Mouse (Mus musculus): ENCODE data around the gene Syt7. TPM values are rescaled to one million over a fixed set of nuclear protein-coding genes. Genes with fewer than 3 reads are reported as not detected.

Syt7 gene
- polyA plus RNA-seq, 2 experiments: 2.0 to 5.0 TPM

DNA sequence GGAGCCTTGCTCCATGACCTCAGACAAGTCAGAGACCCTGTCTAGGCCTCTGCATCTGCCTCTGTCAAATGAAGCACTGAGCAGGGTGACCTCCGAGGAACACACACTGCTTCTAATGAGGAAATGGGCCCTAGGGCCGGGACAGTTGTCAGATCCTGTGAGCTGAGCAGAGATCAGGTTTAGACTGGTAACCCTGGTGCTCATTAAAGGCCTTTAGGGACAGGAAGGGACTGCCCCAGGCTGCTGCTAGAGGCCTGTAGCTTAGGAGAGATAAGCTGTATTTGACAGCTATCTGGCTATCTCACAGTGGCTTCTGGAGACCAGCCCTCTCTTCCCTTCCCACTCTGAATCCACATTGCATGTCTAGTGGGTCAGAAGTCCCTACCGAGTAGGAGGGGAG, 42.5 kb downstream of the Syt7 start:
- no peak overlapping the region for H3K4me3 ChIP-seq (replicated peaks; ENCODE audit: low read length)
- WGBS: 23% methylated on average over 3 of the region's 3 CpGs
- H3K27me3 ChIP-seq (ENCODE audit: control insufficient read depth, insufficient read depth, low read length): no peaks in the 10 kb centered on the region
- no peak for DNase-seq (ENCODE audit: low spot score)
- H3K9me3 ChIP-seq (ENCODE audit: control insufficient read depth, low read length): no peaks in the 10 kb centered on the region
- TF ChIP-seq POLR2A (IDR thresholded peaks at IDR 0.05; ENCODE audit: borderline replicate concordance, extremely low read depth, insufficient read depth, insufficient read length): no peak
- no peak overlapping the region for H3K27ac ChIP-seq (replicated peaks; ENCODE audit: low read depth, low read length)
- no peak for ATAC-seq (ENCODE audit: low FRiP score, low read depth)
- H3K36me3 ChIP-seq (ENCODE audit: control insufficient read depth, insufficient read depth, low read length): no peaks in the 10 kb centered on the region
- no peak overlapping the region for H3K4me2 ChIP-seq (replicated peaks; ENCODE audit: low read depth, low read length, severe bottlenecking)
- no peak overlapping the region for H3K9ac ChIP-seq (ENCODE audit: low read depth, low read length, severe bottlenecking)
- H3K4me1 ChIP-seq (ENCODE audit: control insufficient read depth, insufficient read depth, low read length): peaks cover 20% of the 10 kb centered on the region

DNA sequence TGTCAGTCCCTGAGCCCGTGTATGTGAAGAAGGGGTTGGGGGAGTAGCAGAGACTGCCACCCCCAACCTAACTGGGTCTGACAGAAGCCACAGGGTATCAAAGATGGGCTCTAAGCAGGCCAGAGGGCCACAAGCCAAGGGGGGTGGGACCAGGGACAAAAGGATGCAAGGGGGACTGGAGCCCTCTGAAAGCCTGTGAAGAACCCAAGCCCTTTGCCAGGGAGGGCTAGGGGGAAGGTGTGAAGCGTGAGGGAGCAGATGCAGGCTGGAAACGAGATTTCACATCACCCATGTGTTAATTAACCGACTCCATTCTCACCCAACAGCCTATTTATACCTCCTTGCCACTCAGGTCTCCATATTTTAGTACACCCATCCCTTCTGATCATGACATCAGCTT, 43.0 kb downstream of the Syt7 start:
- no peak for ATAC-seq (ENCODE audit: low FRiP score, low read depth)
- no peak for DNase-seq (ENCODE audit: low spot score)
- Histone ChIP-seq H3K9ac (ENCODE audit: low read depth, low read length, severe bottlenecking) (no peak overlapping the region), H3K4me1 (ENCODE audit: control insufficient read depth, insufficient read depth, low read length) (peaks cover 15% of the 10 kb centered on the region), H3K36me3 (ENCODE audit: control insufficient read depth, insufficient read depth, low read length) (no peaks in the 10 kb centered on the region), H3K4me2 (replicated peaks; ENCODE audit: low read depth, low read length, severe bottlenecking) (no peak overlapping the region), H3K4me3 (replicated peaks; ENCODE audit: low read length) (no peak overlapping the region), H3K27ac (replicated peaks; ENCODE audit: low read depth, low read length) (no peak overlapping the region), H3K27me3 (ENCODE audit: control insufficient read depth, insufficient read depth, low read length) (no peaks in the 10 kb centered on the region), H3K9me3 (ENCODE audit: control insufficient read depth, low read length) (no peaks in the 10 kb centered on the region)
- TF ChIP-seq POLR2A (IDR thresholded peaks at IDR 0.05; ENCODE audit: borderline replicate concordance, extremely low read depth, insufficient read depth, insufficient read length): no peak
- 41% methylated on average over 4 of the region's 4 CpGs for WGBS

DNA sequence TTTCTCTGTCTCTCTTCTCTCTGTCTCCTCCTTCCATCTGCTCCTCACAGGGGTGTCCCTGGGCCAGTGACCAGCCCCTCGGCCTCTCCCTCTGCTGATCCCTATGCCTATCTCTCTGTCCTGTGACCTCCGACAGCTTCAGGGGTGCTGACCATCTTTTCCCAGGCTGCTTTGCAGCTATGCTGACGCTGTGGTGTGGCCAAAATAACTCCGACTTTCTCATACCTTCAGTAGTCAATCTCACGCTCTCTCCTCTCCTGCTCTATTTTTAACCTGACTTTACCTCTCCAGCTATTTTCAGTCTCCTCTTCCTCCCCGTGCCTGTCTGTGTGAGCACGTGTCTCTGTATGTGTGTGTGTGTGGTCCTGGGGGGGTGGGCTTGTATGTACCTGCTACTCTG, 44.3 kb downstream of the Syt7 start:
- no peaks in the 10 kb centered on the region for H3K9me3 ChIP-seq (ENCODE audit: control insufficient read depth, low read length)
- WGBS: 74% methylated on average over 7 of the region's 7 CpGs
- TF ChIP-seq POLR2A (IDR thresholded peaks at IDR 0.05; ENCODE audit: borderline replicate concordance, extremely low read depth, insufficient read depth, insufficient read length): no peak
- H3K27me3 ChIP-seq (ENCODE audit: control insufficient read depth, insufficient read depth, low read length): no peaks in the 10 kb centered on the region
- DNase-seq (ENCODE audit: low spot score): no peak
- H3K4me1 ChIP-seq (ENCODE audit: control insufficient read depth, insufficient read depth, low read length): peaks cover 10% of the 10 kb centered on the region
- H3K4me3 ChIP-seq (replicated peaks; ENCODE audit: low read length): no peak overlapping the region
- ATAC-seq (ENCODE audit: low FRiP score, low read depth): no peak
- H3K36me3 ChIP-seq (ENCODE audit: control insufficient read depth, insufficient read depth, low read length): no peaks in the 10 kb centered on the region
- H3K9ac ChIP-seq (ENCODE audit: low read depth, low read length, severe bottlenecking): no peak overlapping the region
- no peak overlapping the region for H3K4me2 ChIP-seq (replicated peaks; ENCODE audit: low read depth, low read length, severe bottlenecking)
- no peak overlapping the region for H3K27ac ChIP-seq (replicated peaks; ENCODE audit: low read depth, low read length)

DNA sequence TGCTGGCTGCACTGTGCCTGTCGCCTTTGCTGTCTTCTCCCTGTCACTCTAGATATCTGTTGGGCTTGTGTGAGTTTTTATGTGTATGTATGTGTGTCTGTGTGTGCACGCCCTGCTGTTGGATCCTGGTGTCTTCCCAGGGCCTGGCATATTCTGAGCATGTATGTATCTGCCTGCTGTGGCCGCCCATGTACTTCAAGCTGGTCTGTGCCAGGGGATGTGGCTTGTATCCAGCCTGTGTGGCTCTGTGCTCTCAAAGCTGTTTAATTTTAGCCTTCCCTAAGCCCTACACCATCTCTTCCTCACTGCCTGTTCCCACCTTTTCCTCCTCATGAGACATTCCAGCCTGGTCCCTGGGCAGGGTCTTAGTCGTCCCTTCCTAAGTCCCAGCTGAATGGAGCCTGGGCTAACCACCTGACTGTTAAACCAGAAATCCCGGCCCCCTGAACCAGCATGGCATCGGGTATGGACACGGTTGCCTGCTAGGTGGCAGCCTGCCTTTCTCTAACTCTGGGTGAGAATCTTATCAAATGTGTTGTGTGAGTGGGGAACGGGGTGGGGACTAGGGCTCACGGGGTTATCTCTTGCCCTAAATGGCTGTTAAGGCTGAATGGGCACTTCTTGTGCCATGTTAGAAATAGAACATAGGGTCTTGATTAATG, 45.1 kb downstream of the Syt7 start:
- Histone ChIP-seq H3K9ac (ENCODE audit: low read depth, low read length, severe bottlenecking) (no peak overlapping the region), H3K4me3 (replicated peaks; ENCODE audit: low read length) (no peak overlapping the region), H3K9me3 (ENCODE audit: control insufficient read depth, low read length) (no peaks in the 10 kb centered on the region), H3K27me3 (ENCODE audit: control insufficient read depth, insufficient read depth, low read length) (no peaks in the 10 kb centered on the region), H3K4me2 (replicated peaks; ENCODE audit: low read depth, low read length, severe bottlenecking) (no peak overlapping the region), H3K4me1 (ENCODE audit: control insufficient read depth, insufficient read depth, low read length) (peaks cover 10% of the 10 kb centered on the region), H3K27ac (replicated peaks; ENCODE audit: low read depth, low read length) (no peak overlapping the region), H3K36me3 (ENCODE audit: control insufficient read depth, insufficient read depth, low read length) (no peaks in the 10 kb centered on the region)
- WGBS: 69% methylated on average over 9 of the region's 9 CpGs
- DNase-seq (ENCODE audit: low spot score): no peak
- no peak for ATAC-seq (ENCODE audit: low FRiP score, low read depth)
- TF ChIP-seq POLR2A (IDR thresholded peaks at IDR 0.05; ENCODE audit: borderline replicate concordance, extremely low read depth, insufficient read depth, insufficient read length): no peak

DNA sequence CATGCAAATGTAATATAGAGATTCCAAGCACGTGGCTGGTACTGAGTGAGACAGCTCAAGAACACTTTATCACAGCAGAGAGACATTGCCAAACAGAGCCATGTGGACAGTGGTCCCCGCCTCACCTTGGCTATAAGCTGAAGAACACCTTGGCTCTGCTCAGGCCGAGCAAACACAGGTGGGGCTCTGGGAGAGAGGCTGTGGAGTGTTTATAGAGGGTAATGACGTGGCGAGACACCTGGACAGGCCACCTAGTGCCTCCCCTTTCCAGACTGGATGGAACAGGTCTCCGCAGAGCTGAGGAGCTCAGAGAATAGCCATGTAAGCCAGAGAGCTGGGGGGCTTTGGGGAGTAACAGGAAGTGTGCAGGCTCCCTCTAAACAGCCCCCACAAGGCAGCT, 46.0 kb downstream of the Syt7 start:
- Histone ChIP-seq H3K9ac (ENCODE audit: low read depth, low read length, severe bottlenecking) (no peak overlapping the region), H3K4me2 (replicated peaks; ENCODE audit: low read depth, low read length, severe bottlenecking) (no peak overlapping the region), H3K4me1 (ENCODE audit: control insufficient read depth, insufficient read depth, low read length) (peaks cover 5% of the 10 kb centered on the region), H3K4me3 (replicated peaks; ENCODE audit: low read length) (no peak overlapping the region), H3K27ac (replicated peaks; ENCODE audit: low read depth, low read length) (no peak overlapping the region), H3K36me3 (ENCODE audit: control insufficient read depth, insufficient read depth, low read length) (no peaks in the 10 kb centered on the region), H3K27me3 (ENCODE audit: control insufficient read depth, insufficient read depth, low read length) (no peaks in the 10 kb centered on the region), H3K9me3 (ENCODE audit: control insufficient read depth, low read length) (no peaks in the 10 kb centered on the region)
- ATAC-seq (ENCODE audit: low FRiP score, low read depth) (no peak), DNase-seq (ENCODE audit: low spot score) (no peak)
- no peak for TF ChIP-seq POLR2A (IDR thresholded peaks at IDR 0.05; ENCODE audit: borderline replicate concordance, extremely low read depth, insufficient read depth, insufficient read length)
- WGBS: 71% methylated on average over 6 of the region's 6 CpGs

All from limb, embryonic 14.5 days (tissue).